Mouse (Mus musculus) neural tube, embryonic 15.5 days (tissue): ENCODE data around the gene Papola. TPM values are rescaled to one million over a fixed set of nuclear protein-coding genes. Genes with fewer than 3 reads are reported as not detected.
"Not testable (repeated sequence)": the region's sequence is repeated elsewhere in the genome, so short reads cannot be mapped to it uniquely, and the experiment has no call there.

Experiments
- ATAC-seq: fragments of 200-750 bp; cut with Nextera tagmentation; 2 replicates; pipeline ENCODE4 v1.8.0; 2017; ENCODE audit warnings: mild to moderate bottlenecking, moderate TSS enrichment, moderate library complexity; ENCODE audit not compliant: low FRiP score
- H3K27ac ChIP-seq: fragments of 300-500 bp; sonication (generic); replicated peaks from 2 replicates; pipeline ENCODE4 v1.5.1; 2015; ENCODE audit warnings: mild to moderate bottlenecking, inconsistent platforms
- H3K27me3 ChIP-seq: fragments of 300-500 bp; sonication (generic); replicated peaks from 2 replicates; pipeline ENCODE4 v1.6.1; 2015; ENCODE audit warnings: inconsistent platforms
- H3K36me3 ChIP-seq: fragments of 300-500 bp; sonication (generic); 2 replicates; pipeline ENCODE4 v1.6.1; 2015; ENCODE audit warnings: inconsistent platforms
- H3K4me1 ChIP-seq: fragments of 300-500 bp; sonication (generic); 2 replicates; pipeline ENCODE4 v1.6.1; 2015; ENCODE audit warnings: inconsistent platforms
- H3K4me2 ChIP-seq: fragments of 300-500 bp; sonication (generic); 2 replicates; pipeline ENCODE4 v1.6.1; 2015; ENCODE audit warnings: inconsistent platforms, mild to moderate bottlenecking, moderate library complexity
- H3K4me3 ChIP-seq: fragments of 300-500 bp; sonication (generic); replicated peaks from 2 replicates; pipeline ENCODE4 v1.5.1; 2015; ENCODE audit warnings: mild to moderate bottlenecking, inconsistent platforms
- H3K9ac ChIP-seq: fragments of 300-500 bp; sonication (generic); replicated peaks from 2 replicates; pipeline ENCODE4 v1.6.1; 2015; ENCODE audit warnings: mild to moderate bottlenecking, inconsistent platforms
- H3K9me3 ChIP-seq: fragments of 300-500 bp; sonication (generic); replicated peaks from 2 replicates; pipeline ENCODE4 v1.6.1; 2016; ENCODE audit warnings: inconsistent platforms
- WGBS: fragments of 180-500 bp; shearing (Covaris S2); methylation state at CpG from one replicate; pipeline ENCODE4 v1.1.7; 2015; ENCODE audit warnings: mixed read lengths; 5-methylcytosine and 5-hydroxymethylcytosine counted together
- polyA plus RNA-seq: library from polyadenylated mRNA; unstranded; fragments of >200 nt; fragmentation: Nextera tagmentation; extraction: Ambion mirVana; gene quantifications from 2 replicates; pipeline ENCODE4 v1.2.1, GENCODE M21; 2015

Papola gene
- polyA plus RNA-seq, 1 experiment from 2014 or later = 137 TPM

- Histone ChIP-seq H3K36me3 (peaks cover 50% of the 10 kb centered on the region), H3K4me3 (no peak overlapping the region), H3K27ac (no peak overlapping the region), H3K9me3 (no peaks in the 10 kb centered on the region), H3K4me1 (no peaks in the 10 kb centered on the region), H3K4me2 (no peak overlapping the region), H3K9ac (no peak overlapping the region), H3K27me3 (no peaks in the 10 kb centered on the region)
- 96% methylated on average over 7 of the region's 7 CpGs for WGBS
- no peak for ATAC-seq
Measured at GRCm38 (mm10) chr12:105807416-105807815, 22.9 kb downstream of the Papola start.

- ATAC-seq = no peak
- no peaks in the 10 kb centered on the region for H3K4me1 ChIP-seq
- no peak overlapping the region for H3K4me3 ChIP-seq
- H3K27me3 ChIP-seq = no peaks in the 10 kb centered on the region
- no peak overlapping the region for H3K4me2 ChIP-seq
- no peak overlapping the region for H3K27ac ChIP-seq
- 50% methylated on average over 3 of the region's 3 CpGs for WGBS
- H3K9ac ChIP-seq = no peak overlapping the region
- peaks cover 52% of the 10 kb centered on the region for H3K36me3 ChIP-seq
- H3K9me3 ChIP-seq = no peaks in the 10 kb centered on the region
Measured at GRCm38 (mm10) chr12:105808945-105809344, 24.5 kb downstream of the Papola start.

- no peaks in the 10 kb centered on the region for H3K27me3 ChIP-seq
- no peak overlapping the region for H3K27ac ChIP-seq
- H3K4me2 ChIP-seq = no peak overlapping the region
- H3K9me3 ChIP-seq = no peaks in the 10 kb centered on the region
- peaks cover 56% of the 10 kb centered on the region for H3K36me3 ChIP-seq
- no peaks in the 10 kb centered on the region for H3K4me1 ChIP-seq
- no peak overlapping the region for H3K9ac ChIP-seq
- ATAC-seq = no peak
- no peak overlapping the region for H3K4me3 ChIP-seq
- WGBS = 93% methylated on average over 6 of the region's 6 CpGs
Measured at GRCm38 (mm10) chr12:105810608-105811007, 26.1 kb downstream of the Papola start.

- 92% methylated on average over 6 of the region's 6 CpGs for WGBS
- Histone ChIP-seq H3K27ac (no peak overlapping the region), H3K4me1 (no peaks in the 10 kb centered on the region), H3K9ac (no peak overlapping the region), H3K9me3 (no peaks in the 10 kb centered on the region), H3K36me3 (peaks cover 46% of the 10 kb centered on the region), H3K4me2 (no peak overlapping the region), H3K4me3 (no peak overlapping the region), H3K27me3 (no peaks in the 10 kb centered on the region)
- ATAC-seq = no peak
Measured at GRCm38 (mm10) chr12:105813957-105814356, 29.5 kb downstream of the Papola start.

GRCm38 (mm10) chr12:105823472-105823871 is 39.0 kb downstream of the Papola start:
- Histone ChIP-seq H3K4me3 (no peak overlapping the region), H3K9ac (no peak overlapping the region), H3K4me2 (no peak overlapping the region), H3K4me1 (no peaks in the 10 kb centered on the region; the same call in 1 of the 2 replicates), H3K9me3 (no peaks in the 10 kb centered on the region), H3K27ac (no peak overlapping the region), H3K36me3 (peaks cover 79% of the 10 kb centered on the region), H3K27me3 (no peaks in the 10 kb centered on the region)
- no peak for ATAC-seq
- 91% methylated on average over 4 of the region's 4 CpGs for WGBS

GRCm38 (mm10) chr12:105824743-105825142 is 40.2 kb downstream of the Papola start:
- H3K9me3 ChIP-seq = no peaks in the 10 kb centered on the region
- H3K4me1 ChIP-seq = no peaks in the 10 kb centered on the region; the same call in 1 of the 2 replicates
- H3K4me2 ChIP-seq = no peak overlapping the region
- no peak overlapping the region for H3K4me3 ChIP-seq
- no peaks in the 10 kb centered on the region for H3K27me3 ChIP-seq
- 93% methylated on average over 8 of the region's 8 CpGs for WGBS
- H3K36me3 ChIP-seq = peaks cover 83% of the 10 kb centered on the region
- H3K9ac ChIP-seq = no peak overlapping the region
- no peak overlapping the region for H3K27ac ChIP-seq
- ATAC-seq = no peak

- over 99% methylated on average over 4 of the region's 4 CpGs for WGBS
- H3K4me2 ChIP-seq = no peak overlapping the region
- no peaks in the 10 kb centered on the region for H3K27me3 ChIP-seq
- peaks cover 82% of the 10 kb centered on the region for H3K36me3 ChIP-seq
- no peak overlapping the region for H3K27ac ChIP-seq
- no peak for ATAC-seq
- H3K9ac ChIP-seq = no peak overlapping the region
- no peaks in the 10 kb centered on the region for H3K9me3 ChIP-seq
- no peak overlapping the region for H3K4me3 ChIP-seq
- no peaks in the 10 kb centered on the region; the same call in 1 of the 2 replicates for H3K4me1 ChIP-seq
Measured at GRCm38 (mm10) chr12:105825266-105825665, 40.8 kb downstream of the Papola start.

- Histone ChIP-seq H3K36me3 (peaks cover 61% of the 10 kb centered on the region), H3K4me3 (no peak overlapping the region), H3K9ac (no peak overlapping the region; the same call in 1 of the 2 replicates), H3K27ac (no peak overlapping the region), H3K9me3 (no peaks in the 10 kb centered on the region), H3K4me1 (no peaks in the 10 kb centered on the region), H3K27me3 (no peaks in the 10 kb centered on the region), H3K4me2 (no peak overlapping the region)
- ATAC-seq = no peak
- 92% methylated on average over 6 of the region's 6 CpGs for WGBS
Measured at GRCm38 (mm10) chr12:105832541-105832940, 48.0 kb downstream of the Papola start.

GRCm38 (mm10) chr12:105834926-105835325 is 50.4 kb downstream of the Papola start:
- Histone ChIP-seq H3K4me3 (no peak overlapping the region), H3K9me3 (no peaks in the 10 kb centered on the region), H3K27me3 (no peaks in the 10 kb centered on the region), H3K27ac (no peak overlapping the region), H3K9ac (no peak overlapping the region), H3K4me2 (no peak overlapping the region), H3K36me3 (peaks cover 39% of the 10 kb centered on the region), H3K4me1 (no peaks in the 10 kb centered on the region)
- WGBS = 58% methylated on average over 6 of the region's 6 CpGs
- ATAC-seq = no peak

GRCm38 (mm10) chr12:105835571-105835970 is 51.1 kb downstream of the Papola start:
- WGBS = 60% methylated on average over 6 of the region's 6 CpGs
- no peak for ATAC-seq
- H3K4me3 ChIP-seq = no peak overlapping the region
- H3K36me3 ChIP-seq = peaks cover 35% of the 10 kb centered on the region
- no peaks in the 10 kb centered on the region for H3K9me3 ChIP-seq
- no peak overlapping the region for H3K27ac ChIP-seq
- H3K4me1 ChIP-seq = no peaks in the 10 kb centered on the region
- H3K9ac ChIP-seq = no peak overlapping the region
- H3K4me2 ChIP-seq = no peak overlapping the region
- H3K27me3 ChIP-seq = no peaks in the 10 kb centered on the region

- H3K4me2 ChIP-seq = no peak overlapping the region
- no peak overlapping the region for H3K27ac ChIP-seq
- no peak overlapping the region for H3K9ac ChIP-seq
- WGBS = 77% methylated on average over 2 of the region's 2 CpGs
- ATAC-seq = no peak
- H3K36me3 ChIP-seq = peaks cover 33% of the 10 kb centered on the region
- H3K9me3 ChIP-seq = no peaks in the 10 kb centered on the region
- no peaks in the 10 kb centered on the region for H3K4me1 ChIP-seq
- H3K4me3 ChIP-seq = no peak overlapping the region
- H3K27me3 ChIP-seq = no peaks in the 10 kb centered on the region
Measured at GRCm38 (mm10) chr12:105836196-105836595, 51.7 kb downstream of the Papola start.

- Histone ChIP-seq H3K9me3 (no peaks in the 10 kb centered on the region), H3K9ac (no peak overlapping the region), H3K4me1 (0 out of 2 replicates have a peak, but pooled peaks cover 5% of the 10 kb centered on the region), H3K4me3 (no peak overlapping the region), H3K27me3 (no peaks in the 10 kb centered on the region), H3K36me3 (peaks cover 24% of the 10 kb centered on the region), H3K4me2 (no peak overlapping the region), H3K27ac (no peak overlapping the region)
- ATAC-seq = peak; percentile 57; the same call in 1 of the 2 replicates
- 64% methylated on average over 4 of the region's 4 CpGs for WGBS
Measured at GRCm38 (mm10) chr12:105839096-105839495, 54.6 kb downstream of the Papola start.

GRCm38 (mm10) chr12:105840545-105840944 is 56.1 kb downstream of the Papola start:
- not testable (repeated sequence) for H3K9me3 ChIP-seq, ATAC-seq, H3K4me2 ChIP-seq, H3K4me3 ChIP-seq, H3K9ac ChIP-seq, H3K4me1 ChIP-seq, H3K27ac ChIP-seq, H3K27me3 ChIP-seq
- peaks cover 13% of the 10 kb centered on the region for H3K36me3 ChIP-seq
- 95% methylated on average over 8 of the region's 8 CpGs for WGBS
